Comparison of ENCODE assay signal across 16 mouse cellular contexts in the genomic region with DNA sequence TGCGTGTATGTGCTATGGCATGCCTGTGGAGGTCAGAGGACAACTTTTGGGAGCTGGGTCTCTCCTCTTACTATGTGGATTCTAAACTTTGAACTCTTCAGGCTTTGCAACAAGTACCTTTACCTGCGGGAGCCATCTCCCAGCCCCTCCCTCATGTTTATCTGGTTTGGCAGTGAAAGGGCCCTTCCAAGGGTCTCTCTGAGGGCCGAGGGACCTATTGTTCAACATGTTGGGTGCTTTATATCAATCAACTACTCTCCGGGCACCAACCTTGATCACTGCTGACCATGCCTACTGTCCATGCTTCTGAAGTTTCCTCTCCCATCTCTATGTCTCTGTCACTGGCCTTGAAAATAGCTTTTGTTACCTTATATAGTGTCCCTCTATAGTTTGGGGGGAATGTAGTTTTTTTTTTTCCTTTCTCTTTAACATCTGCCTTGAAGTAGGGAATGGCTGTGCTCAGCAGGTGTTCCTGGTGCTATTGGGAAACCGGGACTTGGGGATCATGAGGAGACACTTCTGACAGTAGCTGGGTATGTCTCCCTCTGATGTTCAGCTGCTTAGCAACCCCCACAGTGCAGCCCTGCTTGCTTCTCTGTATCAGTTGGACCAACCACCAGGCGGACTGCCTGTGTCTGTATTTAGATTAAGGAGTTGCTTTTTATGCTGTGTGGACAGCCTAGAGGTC.
DNase-seq lines count a peak whose midpoint lies in the region; ATAC-seq and TF ChIP-seq lines count a peak whose summit lies in the region.
"Had no signal": no experiment of that assay in that cellular context is flagged by ENCODE, and none has a peak within 500 bp of the region (broad histone marks: within the 10 kb centered on the region; RNA-seq: fewer than 3 reads in every experiment).

No protein-coding gene starts in this region.

- H3K27ac ChIP-seq in heart, embryonic 10.5 days: peak overlapping the region; percentile 74
- no peak overlapping the region for H3K27ac ChIP-seq in intestine, embryonic 14.5 days (ENCODE audit: low read depth)
- H3K27ac ChIP-seq in intestine, postnatal 0 days (ENCODE audit: low read depth, low read length): no peak overlapping the region
- peak overlapping the region; percentile 57; the same call in 1 of the 2 replicates for H3K27ac ChIP-seq in midbrain, embryonic 10.5 days (replicated peaks)
- H3K27ac ChIP-seq in midbrain, embryonic 16.5 days (ENCODE audit: low read length): no peak overlapping the region
- H3K27ac ChIP-seq: forebrain, embryonic 13.5 days; hindbrain, embryonic 15.5 days had no signal

- peaks cover 14% of the 10 kb centered on the region; the same call in 1 of the 2 replicates for H3K27me3 ChIP-seq in heart, embryonic 10.5 days (ENCODE audit: insufficient read depth, poor library complexity, severe bottlenecking)
- H3K27me3 ChIP-seq in intestine, embryonic 14.5 days (replicated peaks; ENCODE audit: control insufficient read depth, insufficient read depth, low read length): no peaks in the 10 kb centered on the region
- no peaks in the 10 kb centered on the region for H3K27me3 ChIP-seq in intestine, postnatal 0 days (replicated peaks; ENCODE audit: control insufficient read depth, insufficient read depth, low read length)
- peaks cover 23% of the 10 kb centered on the region for H3K27me3 ChIP-seq in midbrain, embryonic 10.5 days (ENCODE audit: low read depth, poor library complexity, severe bottlenecking)
- H3K27me3 ChIP-seq in midbrain, embryonic 16.5 days (ENCODE audit: control insufficient read depth, insufficient read depth, low read depth, low read length): no peaks in the 10 kb centered on the region
- H3K27me3 ChIP-seq: forebrain, embryonic 13.5 days; hindbrain, embryonic 15.5 days had no signal

- H3K9ac ChIP-seq in intestine, embryonic 14.5 days (ENCODE audit: low read length): no peak overlapping the region
- H3K9ac ChIP-seq in intestine, postnatal 0 days (ENCODE audit: low read depth, low read length): no peak overlapping the region
- no peak overlapping the region for H3K9ac ChIP-seq in midbrain, embryonic 16.5 days (ENCODE audit: low read depth, low read length)
- H3K9ac ChIP-seq: forebrain, embryonic 13.5 days; hindbrain, embryonic 15.5 days had no signal

- peaks cover 74% of the 10 kb centered on the region for H3K4me1 ChIP-seq in heart, embryonic 10.5 days
- peaks cover 14% of the 10 kb centered on the region for H3K4me1 ChIP-seq in intestine, embryonic 14.5 days (replicated peaks; ENCODE audit: control insufficient read depth, insufficient read depth, low read length)
- no peaks in the 10 kb centered on the region for H3K4me1 ChIP-seq in intestine, postnatal 0 days (replicated peaks; ENCODE audit: control insufficient read depth, insufficient read depth, low read length)
- H3K4me1 ChIP-seq in midbrain, embryonic 10.5 days: peaks cover 67% of the 10 kb centered on the region
- H3K4me1 ChIP-seq in midbrain, embryonic 16.5 days (ENCODE audit: control insufficient read depth, insufficient read depth, low read length): peaks cover 22% of the 10 kb centered on the region

- 0 out of 2 replicates have a peak overlapping the region, but pooled peaks have one; percentile 10 for H3K4me3 ChIP-seq in heart, embryonic 10.5 days
- H3K4me3 ChIP-seq in intestine, embryonic 14.5 days (ENCODE audit: low read depth, low read length): no peak overlapping the region
- no peak overlapping the region for H3K4me3 ChIP-seq in intestine, postnatal 0 days (ENCODE audit: low read depth, low read length)
- H3K4me3 ChIP-seq in midbrain, embryonic 10.5 days: no peak overlapping the region
- no peak overlapping the region for H3K4me3 ChIP-seq in midbrain, embryonic 16.5 days (ENCODE audit: low read depth, low read length)
- H3K4me3 ChIP-seq: forebrain, embryonic 13.5 days; hindbrain, embryonic 15.5 days; megakaryocyte, embryonic 14.5 days had no signal

- TF ChIP-seq CTCF in intestine, postnatal 0 days (IDR thresholded peaks at IDR 0.05; ENCODE audit: low read depth): no peak

- intact Hi-C loops in heart, postnatal 25 days (cut with DNase I): no loop called here

- 11% methylated on average over 6 of the region's 6 CpGs for WGBS in heart, embryonic 10.5 days
- WGBS in intestine, embryonic 14.5 days: 18% methylated on average over 6 of the region's 6 CpGs
- WGBS in intestine, postnatal 0 days: 16% methylated on average over 6 of the region's 6 CpGs
- 20% methylated on average over 6 of the region's 6 CpGs for WGBS in midbrain, embryonic 10.5 days
- 14% methylated on average over 6 of the region's 6 CpGs for WGBS in midbrain, embryonic 16.5 days

- DNase-seq in heart, embryonic 10.5 days (ENCODE audit: low spot score): no peak
- DNase-seq in heart, postnatal 25 days (ENCODE audit: low spot score): no peak
- DNase-seq in intestine, embryonic 14.5 days (ENCODE audit: low spot score): peak; percentile 72
- DNase-seq in midbrain, embryonic 10.5 days (ENCODE audit: low spot score): peak; percentile 25
- DNase-seq in lung, adult 18-20 months: no peak
- no peak for DNase-seq in thymus, postnatal 36 days
- DNase-seq: adrenal gland, adult 8-10 months; cerebellum, postnatal 14 days; gastrocnemius, postnatal 10 days; layer of hippocampus, adult 9-11 months; lung, adult 2 months had no signal

- ATAC-seq in intestine, embryonic 14.5 days (replicated peaks; ENCODE audit: low FRiP score, low TSS enrichment, low read depth): no peak
- ATAC-seq in intestine, postnatal 0 days: no peak
- ATAC-seq in midbrain, embryonic 16.5 days: no peak
- ATAC-seq: forebrain, embryonic 13.5 days had no signal

- H3K4me2 ChIP-seq in intestine, embryonic 14.5 days (ENCODE audit: low read length): peak overlapping the region; percentile 11; the same call in 1 of the 2 replicates
- H3K4me2 ChIP-seq in intestine, postnatal 0 days (replicated peaks; ENCODE audit: low read depth): no peak overlapping the region
- no peak overlapping the region for H3K4me2 ChIP-seq in midbrain, embryonic 16.5 days (ENCODE audit: low read length)
- H3K4me2 ChIP-seq: forebrain, embryonic 13.5 days; hindbrain, embryonic 15.5 days had no signal

- H3K9me3 ChIP-seq in heart, embryonic 10.5 days: no peaks in the 10 kb centered on the region
- H3K9me3 ChIP-seq in intestine, embryonic 14.5 days (ENCODE audit: control insufficient read depth, low read length): no peaks in the 10 kb centered on the region
- no peaks in the 10 kb centered on the region for H3K9me3 ChIP-seq in intestine, postnatal 0 days (ENCODE audit: control insufficient read depth)
- no peaks in the 10 kb centered on the region for H3K9me3 ChIP-seq in midbrain, embryonic 10.5 days (replicated peaks)
- no peaks in the 10 kb centered on the region for H3K9me3 ChIP-seq in midbrain, embryonic 16.5 days (replicated peaks; ENCODE audit: control insufficient read depth, low read length, poor library complexity, severe bottlenecking)
- H3K9me3 ChIP-seq: forebrain, embryonic 13.5 days; hindbrain, embryonic 15.5 days had no signal

- H3K36me3 ChIP-seq in heart, embryonic 10.5 days: no peaks in the 10 kb centered on the region
- H3K36me3 ChIP-seq in intestine, embryonic 14.5 days (ENCODE audit: control insufficient read depth, insufficient read depth, low read length): no peaks in the 10 kb centered on the region
- H3K36me3 ChIP-seq in intestine, postnatal 0 days (ENCODE audit: control insufficient read depth, insufficient read depth): no peaks in the 10 kb centered on the region
- no peaks in the 10 kb centered on the region for H3K36me3 ChIP-seq in midbrain, embryonic 10.5 days
- no peaks in the 10 kb centered on the region for H3K36me3 ChIP-seq in midbrain, embryonic 16.5 days (ENCODE audit: control insufficient read depth, insufficient read depth, low read length)
- H3K36me3 ChIP-seq: hindbrain, embryonic 15.5 days had no signal

Comparison
In these comparisons a context has a peak if more than half of its experiments do, and no peak if none do; other contexts are left out.
1. H3K27ac ChIP-seq: peak in heart, embryonic 10.5 days (single experiment) and midbrain, embryonic 10.5 days (single experiment); none in intestine, embryonic 14.5 days (single experiment), intestine, postnatal 0 days (single experiment) and midbrain, embryonic 16.5 days (single experiment).
2. DNase-seq: peak in intestine, embryonic 14.5 days (single experiment) and midbrain, embryonic 10.5 days (single experiment); none in heart, embryonic 10.5 days (single experiment), heart, postnatal 25 days (single experiment), lung, adult 18-20 months (0 of 2) and thymus, postnatal 36 days (0 of 2).